Mouse (Mus musculus): ENCODE measurements around the gene Grb7.

- no peak for TF ChIP-seq CTCF (IDR thresholded peaks at IDR 0.05)
- TF ChIP-seq EP300 (IDR thresholded peaks at IDR 0.05; ENCODE audit: insufficient read depth, low read depth, low read length): no peak
- TF ChIP-seq POLR2A (IDR thresholded peaks at IDR 0.05; ENCODE audit: insufficient read depth, low read depth, low read length): no peak
Observed at GRCm38 (mm10) chr11:98469761-98470714, 23.8 kb downstream of the Grb7 start.

All from heart, adult 2 months (tissue).